Mouse (Mus musculus): ENCODE data around the gene Cdv3.

DNA sequence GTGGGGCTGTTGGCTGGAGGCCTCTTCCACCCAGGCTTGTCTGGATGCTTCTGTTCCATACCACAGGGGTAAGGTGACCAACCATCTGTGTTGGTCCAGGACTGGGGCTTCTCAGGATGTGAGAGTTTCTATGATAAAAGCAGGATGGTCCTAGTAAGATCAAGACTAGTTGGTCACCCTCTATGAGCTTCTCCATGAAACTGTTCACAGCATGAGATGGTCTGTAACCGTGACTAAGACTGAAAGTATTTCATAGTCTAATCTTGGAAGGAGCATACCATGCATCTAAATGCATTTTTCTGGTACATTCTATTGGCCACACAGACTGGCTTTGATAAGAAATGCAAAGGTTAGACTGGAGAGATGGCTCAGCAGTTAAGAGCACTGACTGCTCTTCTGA, 17.9 kb upstream of the Cdv3 start:
- no peak for TF ChIP-seq CTCF (IDR thresholded peaks at IDR 0.05)
- TF ChIP-seq POLR2A (IDR thresholded peaks at IDR 0.05; ENCODE audit: insufficient read depth, low read depth, low read length): no peak

Measured in heart, adult 2 months (tissue).